Mouse (Mus musculus) liver, adult 2 months (tissue): ENCODE data around the gene Smtn.

Source experiments
- CTCF ChIP-seq: fragments of 200-500 bp; IDR thresholded peaks from 2 replicates; pipeline ENCODE4 v1.5.1; 2011; ENCODE audit warnings: low read depth, low read length, control low read depth
- POLR2A ChIP-seq: fragments of 200-500 bp; IDR thresholded peaks from 2 replicates; pipeline ENCODE4 v1.6.1; 2011; ENCODE audit warnings: low read length, control low read depth; ENCODE audit not compliant: insufficient read depth; ENCODE audit errors: extremely low read depth

DNA sequence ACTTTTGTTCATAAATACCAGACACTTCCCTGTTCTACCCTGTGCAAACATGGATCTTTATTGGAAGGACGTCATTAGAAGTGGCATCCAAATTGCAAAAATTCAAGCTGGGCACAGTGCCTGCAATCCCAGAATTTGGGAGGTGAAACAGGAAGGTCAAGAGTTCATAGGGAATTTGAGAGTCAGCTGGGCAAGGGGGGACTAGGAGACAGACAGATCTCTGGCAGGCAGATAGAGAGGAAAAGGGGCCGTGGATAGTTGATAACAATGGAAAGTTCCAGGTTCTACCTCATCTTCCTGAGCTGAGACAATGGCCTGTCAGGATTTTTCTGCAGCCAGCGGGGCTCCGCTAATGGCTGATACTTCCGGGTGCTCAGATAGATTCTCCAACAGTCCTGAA is 9.4 kb upstream of the Smtn start:
- TF ChIP-seq POLR2A (no peak), CTCF (no peak)
